Mouse (Mus musculus) G1E (cell line): ENCODE results near the gene Lamtor2.

Experiments used
- CTCF ChIP-seq: IDR thresholded peaks from 2 replicates; pipeline ENCODE4 v1.5.1; 2012; ENCODE audit warnings: low read depth, low read length, inconsistent platforms, mixed read lengths
- GATA1 ChIP-seq: IDR thresholded peaks from 2 replicates; pipeline ENCODE4 v1.6.1; 2012; ENCODE audit warnings: borderline replicate concordance, low read length, inconsistent platforms, mixed read lengths
- GATA2 ChIP-seq: IDR thresholded peaks from 2 replicates; pipeline ENCODE4 v1.6.1; 2012; ENCODE audit warnings: low read depth, low read length, inconsistent platforms, borderline replicate concordance
- POLR2AphosphoS5 ChIP-seq: IDR thresholded peaks from 2 replicates; pipeline ENCODE4 v1.6.1; 2012; ENCODE audit warnings: low read depth, low read length, inconsistent platforms; ENCODE audit not compliant: insufficient replicate concordance
- TAL1 ChIP-seq: conservative IDR thresholded peaks from 2 replicates; pipeline ENCODE4 v1.6.1; 2012; ENCODE audit warnings: low read depth, low read length, inconsistent platforms, mixed read lengths

DNA sequence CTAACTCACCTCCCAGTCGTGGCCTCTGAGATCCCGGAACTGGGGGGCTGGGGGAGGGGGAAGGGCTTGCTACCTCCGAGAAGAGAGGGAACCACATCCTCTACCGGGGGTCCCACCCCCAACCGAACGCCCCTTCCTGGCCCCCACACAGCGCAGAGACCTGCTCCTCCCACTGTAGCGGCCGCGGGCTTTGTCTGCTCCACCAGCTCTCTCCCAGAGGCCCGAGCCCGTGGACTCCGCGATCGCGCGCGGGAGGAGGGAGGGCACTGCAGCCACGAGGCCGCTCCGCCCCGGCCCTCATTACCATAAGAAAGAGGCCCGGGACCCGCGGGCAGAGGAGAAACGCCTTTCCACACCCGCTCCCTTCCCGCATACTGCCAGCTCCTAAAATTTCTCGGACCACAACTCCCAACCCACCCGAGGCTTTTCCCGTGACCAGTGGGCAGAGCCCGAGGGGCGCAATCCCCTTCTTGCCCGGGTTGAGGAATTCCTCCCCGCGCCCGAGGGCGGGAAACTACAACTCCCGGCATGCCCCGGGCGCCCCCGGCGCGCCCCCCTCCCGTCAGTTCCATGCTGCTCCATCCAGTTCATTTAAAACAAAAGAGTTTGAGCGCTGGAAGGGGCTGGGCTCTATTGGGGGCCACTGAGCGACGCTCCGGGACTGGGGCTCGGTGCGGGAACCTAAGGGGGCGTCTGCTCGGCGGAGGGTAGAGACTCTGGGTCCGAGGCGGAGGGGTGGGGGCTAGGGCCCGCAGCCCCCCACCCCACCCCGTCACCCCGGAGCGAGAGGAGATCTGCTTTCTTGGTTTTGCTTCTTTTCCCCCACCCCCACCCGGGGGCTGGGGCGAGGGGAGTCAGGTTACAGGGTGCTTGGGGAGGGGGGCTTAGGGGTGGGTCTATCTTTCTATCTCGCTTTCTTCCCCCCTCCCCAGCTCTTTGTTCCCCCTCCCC lies 21.3 kb downstream of the Lamtor2 start:
- no peak for TF ChIP-seq GATA1
- TF ChIP-seq TAL1, result no peak
- TF ChIP-seq CTCF, result no peak
- TF ChIP-seq POLR2AphosphoS5, result no peak
- TF ChIP-seq GATA2, result no peak
